8 mouse cellular contexts compared by ENCODE assay signal in genomic region chr17:21707343-21707996, GRCm38 (mm10). TPM values are rescaled to one million over a fixed set of nuclear protein-coding genes. Genes with fewer than 3 reads are reported as not detected.
A peak's percentile ranks its signal among the peaks of the same experiment; 100 is the strongest.
DNase-seq lines count a peak whose midpoint lies in the region; ATAC-seq and TF ChIP-seq lines count a peak whose summit lies in the region.

Zfp760 (plus strand) TSS chr17:21707741.

- peaks cover 0 to 20% of the 10 kb centered on the region in 2 experiments; a peak in 2 of 4 replicates for H3K36me3 ChIP-seq in MEL (ENCODE audit: control insufficient read depth in 1 of 2, insufficient read depth in 2 of 2, low read length in 2 of 2)
- 0 out of 2 replicates have a peak, but pooled peaks cover 8% of the 10 kb centered on the region for H3K36me3 ChIP-seq in forebrain, postnatal 0 days (ENCODE audit: insufficient read depth)
- peaks cover 11% of the 10 kb centered on the region; the same call in 1 of the 2 replicates for H3K36me3 ChIP-seq in lung, embryonic 15.5 days

- TF ChIP-seq CTCF in MEL (IDR thresholded peaks at IDR 0.05 in 2 of 3, conservative IDR thresholded peaks at IDR 0.05 in 1 of 3; ENCODE audit: control insufficient read depth in 1 of 3, insufficient read depth in 1 of 3, low read depth in 2 of 3, low read length in 3 of 3, poor library complexity in 1 of 3, severe bottlenecking in 1 of 3), result no peak
- no peak for TF ChIP-seq CTCF in cerebellum, adult 2 months (IDR thresholded peaks at IDR 0.05; ENCODE audit: borderline replicate concordance, insufficient read depth, low read depth, low read length)
- TF ChIP-seq CTCF in forebrain, postnatal 0 days (IDR thresholded peaks at IDR 0.05; ENCODE audit: low read depth), result no peak

- peaks cover 0 to 4% of the 10 kb centered on the region in 2 experiments; a peak in 2 of 4 replicates for H3K4me1 ChIP-seq in MEL (ENCODE audit: control insufficient read depth in 1 of 2, insufficient read depth in 2 of 2, low read length in 2 of 2)
- no peaks in the 10 kb centered on the region; the same call in 1 of the 2 replicates for H3K4me1 ChIP-seq in cerebellum, adult 2 months (ENCODE audit: control insufficient read depth, insufficient read depth, low read length)
- H3K4me1 ChIP-seq in forebrain, postnatal 0 days (ENCODE audit: insufficient read depth), result peaks cover 3% of the 10 kb centered on the region; the same call in 1 of the 2 replicates
- peaks cover 8% of the 10 kb centered on the region; the same call in 1 of the 2 replicates for H3K4me1 ChIP-seq in lung, embryonic 15.5 days

- H3K4me3 ChIP-seq in MEL (ENCODE audit: control insufficient read depth in 1 of 2, insufficient read depth in 1 of 2, low read depth in 2 of 2, low read length in 2 of 2), result peak within 1 kb of the TSS; percentile 77 to 88
- H3K4me3 ChIP-seq in cerebellum, adult 2 months (replicated peaks; ENCODE audit: insufficient read depth, low read depth, low read length), result peak within 1 kb of the TSS; percentile 82
- peak within 1 kb of the TSS; percentile 46 for H3K4me3 ChIP-seq in forebrain, postnatal 0 days (ENCODE audit: low read depth, low read length)
- peak within 1 kb of the TSS; percentile 65 for H3K4me3 ChIP-seq in lung, embryonic 15.5 days

- H3K27me3 ChIP-seq in MEL (ENCODE audit: control insufficient read depth in 1 of 2, insufficient read depth in 2 of 2, low read length in 2 of 2), result no peaks in the 10 kb centered on the region
- H3K27me3 ChIP-seq in cerebellum, adult 2 months (ENCODE audit: control insufficient read depth, insufficient read depth, low read length), result no peaks in the 10 kb centered on the region
- no peaks in the 10 kb centered on the region for H3K27me3 ChIP-seq in forebrain, postnatal 0 days (ENCODE audit: insufficient read depth, low read length)
- H3K27me3 ChIP-seq in lung, embryonic 15.5 days, result no peaks in the 10 kb centered on the region

- H3K79me2 ChIP-seq in MEL (ENCODE audit: control insufficient read depth, insufficient read depth, low read length, poor library complexity), result no peaks in the 10 kb centered on the region; the same call in 1 of the 2 replicates

- TF ChIP-seq RAD21 in MEL (IDR thresholded peaks at IDR 0.05; ENCODE audit: low read depth, low read length), result no peak

- DNase-seq in MEL (ENCODE audit: low read depth, low spot score), result peak; percentile 88
- DNase-seq in cerebellum, adult 2 months, result peak; percentile 79 to 86
- peak; percentile 83 for DNase-seq in forebrain, postnatal 0 days
- peak; percentile 84 for DNase-seq in heart, postnatal 4 days
- peak; percentile 77 to 85 for DNase-seq in layer of hippocampus, adult 8-10 months (ENCODE audit: low spot score in 2 of 2)
- peak; percentile 87 for DNase-seq in ovary, adult 18-20 months (ENCODE audit: low spot score)
- DNase-seq in thymus, postnatal 0 days (ENCODE audit: low spot score), result peak; percentile 13

- WGBS in cerebellum, adult 2 months, result under 1% methylated on average over 26 of the region's 26 CpGs
- WGBS in forebrain, postnatal 0 days, result 4% methylated on average over 26 of the region's 26 CpGs
- WGBS in lung, embryonic 15.5 days, result 4% methylated on average over 26 of the region's 26 CpGs

- TF ChIP-seq POLR2A in MEL (IDR thresholded peaks at IDR 0.05; ENCODE audit: control insufficient read depth in 1 of 2, insufficient read depth in 1 of 2, low read depth in 1 of 2, low read length in 2 of 2, poor library complexity in 1 of 2), result peak; percentile 51 to 85; a peak in 3 of 4 replicates
- peak; percentile 57; the same call in 1 of the 2 replicates for TF ChIP-seq POLR2A in cerebellum, adult 2 months (IDR thresholded peaks at IDR 0.05; ENCODE audit: borderline replicate concordance, insufficient read depth, low read length)

- ATAC-seq in forebrain, postnatal 0 days, result peak; percentile 97
- peak; percentile 99 for ATAC-seq in lung, embryonic 15.5 days (ENCODE audit: borderline replicate concordance, extremely low read depth, low FRiP score, low TSS enrichment)

- no peak; a peak in 1 of 4 replicates for TF ChIP-seq EP300 in MEL (IDR thresholded peaks at IDR 0.05; ENCODE audit: low read depth in 1 of 2, low read length in 2 of 2)

- no peaks in the 10 kb centered on the region for H3K9me3 ChIP-seq in MEL (replicated peaks; ENCODE audit: insufficient read depth, low read length)
- H3K9me3 ChIP-seq in forebrain, postnatal 0 days (ENCODE audit: low read length), result no peaks in the 10 kb centered on the region
- H3K9me3 ChIP-seq in lung, embryonic 15.5 days, result no peaks in the 10 kb centered on the region

- peak within 1 kb of the TSS; percentile 62 for H3K4me2 ChIP-seq in forebrain, postnatal 0 days (ENCODE audit: low read depth)
- peak within 1 kb of the TSS; percentile 56 for H3K4me2 ChIP-seq in lung, embryonic 15.5 days

- H3K27ac ChIP-seq in MEL (ENCODE audit: control insufficient read depth, low read depth, low read length), result peak within 1 kb of the TSS; percentile 88
- peak within 1 kb of the TSS; percentile 71 for H3K27ac ChIP-seq in cerebellum, adult 2 months (ENCODE audit: insufficient read depth, low read length)
- H3K27ac ChIP-seq in forebrain, postnatal 0 days (ENCODE audit: low read depth, low read length), result peak within 1 kb of the TSS; percentile 67
- H3K27ac ChIP-seq in lung, embryonic 15.5 days, result peak within 1 kb of the TSS; percentile 97

- H3K9ac ChIP-seq in MEL (ENCODE audit: control insufficient read depth, low read depth, low read length, poor library complexity, severe bottlenecking), result peak within 1 kb of the TSS; percentile 88
- peak within 1 kb of the TSS; percentile 59 for H3K9ac ChIP-seq in forebrain, postnatal 0 days
- peak within 1 kb of the TSS; percentile 72 for H3K9ac ChIP-seq in lung, embryonic 15.5 days

TF ChIP-seq in MEL, 35 proteins besides CTCF, POLR2A, EP300 and RAD21 (continues in another document):
- TF ChIP-seq MAFK (IDR thresholded peaks at IDR 0.05; ENCODE audit: borderline replicate concordance, low read depth, low read length), result no peak
- TF ChIP-seq UBTF (IDR thresholded peaks at IDR 0.05; ENCODE audit: borderline replicate concordance, insufficient read depth, low read depth, low read length), result no peak
- TF ChIP-seq GABPA (IDR thresholded peaks at IDR 0.05; ENCODE audit: low read depth, low read length), result no peak
- TF ChIP-seq MYC (IDR thresholded peaks at IDR 0.05; ENCODE audit: low read depth, low read length), result peak; percentile 52; the same call in 1 of the 2 replicates
- no peak for TF ChIP-seq ZKSCAN1 (IDR thresholded peaks at IDR 0.05; ENCODE audit: low read depth, low read length)
- peak; percentile 70; the same call in 1 of the 2 replicates for TF ChIP-seq POLR2AphosphoS2 (IDR thresholded peaks at IDR 0.05; ENCODE audit: low read length)
- 0 out of 2 replicates have a peak, but pooled peaks have one; percentile 29 for TF ChIP-seq MXI1 (IDR thresholded peaks at IDR 0.05; ENCODE audit: low read depth, low read length)
- TF ChIP-seq USF1 (IDR thresholded peaks at IDR 0.05; ENCODE audit: low read depth, low read length), result no peak
- TF ChIP-seq POLR2AphosphoS5 (IDR thresholded peaks at IDR 0.05; ENCODE audit: borderline replicate concordance, low read depth, low read length), result no peak
- TF ChIP-seq TAL1 (IDR thresholded peaks at IDR 0.05; ENCODE audit: low read length), result no peak
- TF ChIP-seq CHD2 (IDR thresholded peaks at IDR 0.05; ENCODE audit: low read length), result no peak
- peak; percentile 90; the same call in 1 of the 2 replicates for TF ChIP-seq MAZ (IDR thresholded peaks at IDR 0.05; ENCODE audit: low read depth, low read length)
- no peak; the same call in 1 of the 2 replicates for TF ChIP-seq SMC3 (IDR thresholded peaks at IDR 0.05; ENCODE audit: low read depth, low read length)
- no peak for TF ChIP-seq KAT2A (conservative IDR thresholded peaks at IDR 0.05; ENCODE audit: low read depth, low read length)
- peak; percentile 84 for TF ChIP-seq NELFE (IDR thresholded peaks at IDR 0.05; ENCODE audit: low read depth, low read length)
- TF ChIP-seq ZNF384 (IDR thresholded peaks at IDR 0.05; ENCODE audit: low read depth, low read length), result no peak
- TF ChIP-seq TCF12 (IDR thresholded peaks at IDR 0.05; ENCODE audit: low read depth, low read length), result peak; percentile 34; the same call in 1 of the 2 replicates
- TF ChIP-seq RCOR1 (IDR thresholded peaks at IDR 0.05; ENCODE audit: low read depth, low read length), result no peak
- no peak for TF ChIP-seq MYB (IDR thresholded peaks at IDR 0.05; ENCODE audit: low read depth, low read length)
- TF ChIP-seq MEF2A (IDR thresholded peaks at IDR 0.05; ENCODE audit: extremely low read depth, insufficient replicate concordance, low read depth, low read length, poor library complexity, severe bottlenecking), result no peak
- no peak for TF ChIP-seq CHD1 (IDR thresholded peaks at IDR 0.05; ENCODE audit: low read depth, low read length)
- peak; percentile 32; the same call in 1 of the 2 replicates for TF ChIP-seq ELF1 (IDR thresholded peaks at IDR 0.05; ENCODE audit: low read depth, low read length)
- peak; percentile 78 for TF ChIP-seq SIN3A (IDR thresholded peaks at IDR 0.05; ENCODE audit: low read length)
- TF ChIP-seq ZC3H11A (IDR thresholded peaks at IDR 0.05; ENCODE audit: low read depth, low read length), result no peak
- peak; percentile 60; the same call in 1 of the 2 replicates for TF ChIP-seq NRF1 (IDR thresholded peaks at IDR 0.05; ENCODE audit: insufficient read depth, low read depth, low read length, poor library complexity, severe bottlenecking)
- TF ChIP-seq HCFC1 (IDR thresholded peaks at IDR 0.05; ENCODE audit: low read depth, low read length), result peak; percentile 49; the same call in 1 of the 2 replicates
- TF ChIP-seq BHLHE40 (IDR thresholded peaks at IDR 0.05; ENCODE audit: borderline replicate concordance, low read depth, low read length), result no peak
- TF ChIP-seq TBP (IDR thresholded peaks at IDR 0.05; ENCODE audit: low read depth, low read length), result peak; percentile 74
- peak; percentile 52 for TF ChIP-seq MAX (IDR thresholded peaks at IDR 0.05; ENCODE audit: low read length)

RNA-seq across cellular contexts. Expression of gene Zfp760, which starts in this region (rescaled TPM):
- total RNA-seq in MEL (2012; rRNA removed), result 2.2 and 2.5 TPM in 2 replicates
- polyA plus RNA-seq in MEL (2012; ENCODE audit: insufficient read depth in 1 of 2, insufficient read length in 2 of 2, low read depth in 1 of 2, low replicate concordance in 2 of 2, missing spikeins in 1 of 2), result 1 to 10 TPM in 1 of 2 experiments, not detected in 1; 2.5 TPM
- 9.7 and 10.1 TPM in 2 replicates for polyA plus RNA-seq in cerebellum, adult 2 months (2012; rRNA removed)
- 10.5 and 12.1 TPM in 2 replicates for total RNA-seq in forebrain, postnatal 0 days (2014; rRNA removed)
- polyA plus RNA-seq in forebrain, postnatal 0 days (2015; fragmentation: Nextera tagmentation; extraction: Ambion mirVana), result 5.5 and 6.3 TPM in 2 replicates
- total RNA-seq in heart, postnatal 4 days (2021), result 1 to 10 TPM; 3.8 to 4.0 TPM
- total RNA-seq in layer of hippocampus, adult 8-10 months (2022), result 10 to 100 TPM in 1 of 4 experiments, 1 to 10 TPM in 3; 5.7 to 10.0 (median 7.6) TPM
- polyA plus RNA-seq in lung, embryonic 15.5 days (2015; fragmentation: Nextera tagmentation; extraction: Ambion mirVana), result 12.3 and 12.8 TPM in 2 replicates
- 3.0 and 3.5 TPM in 2 replicates for polyA plus RNA-seq in thymus, postnatal 0 days (2015; fragmentation: Nextera tagmentation; extraction: Ambion mirVana)

Comparison
In these comparisons a context has a peak if more than half of its experiments do, and no peak if none do; other contexts are left out.
1. Peak in every context shown above with its lines: DNase-seq, ATAC-seq, H3K4me3 ChIP-seq and H3K27ac ChIP-seq.
2. DNase-seq: peak in every context shown above with its lines; median percentile 88 in MEL; 87 in ovary, adult 18-20 months; 84 in heart, postnatal 4 days; 83 in forebrain, postnatal 0 days; 82 in cerebellum, adult 2 months; 81 in layer of hippocampus, adult 8-10 months; 13 in thymus, postnatal 0 days.